Mouse (Mus musculus) neural tube, embryonic 10.5 days (tissue): ENCODE measurements around the gene Ncbp3.

Experiments
- DNase-seq: peaks from one replicate; pipeline ENCODE4 v3.0.0-alpha.2; 2017; ENCODE audit warnings: low spot score; ENCODE audit errors: extremely low spot score

Gene Ncbp3

DNA sequence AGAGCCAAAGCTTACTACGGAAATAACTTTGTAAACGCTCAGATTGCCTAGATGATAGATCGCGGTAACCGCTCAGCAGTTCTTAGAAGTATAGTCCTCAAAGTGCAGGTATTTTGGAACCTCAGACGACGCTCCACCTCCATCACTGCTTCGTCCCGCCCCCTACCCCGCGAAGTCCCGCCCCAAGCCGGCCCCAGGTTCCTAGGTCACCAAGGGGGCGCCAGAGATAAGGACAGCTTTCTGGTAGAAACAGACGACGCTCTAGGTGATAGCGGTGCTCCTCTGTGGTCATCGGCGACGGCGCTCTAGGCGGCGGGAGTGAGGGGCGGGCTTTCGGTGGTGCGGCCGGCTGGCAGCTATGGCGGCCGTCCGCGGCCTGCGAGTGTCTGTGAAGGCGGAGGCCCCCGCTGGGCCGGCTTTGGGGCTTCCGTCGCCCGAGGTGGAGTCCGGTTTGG, at the start of gene Ncbp3:
TSS of gene Ncbp3 (plus strand) at position 242 of the 455 bp plus-strand sequence.
- peak; percentile 96 for DNase-seq

DNA sequence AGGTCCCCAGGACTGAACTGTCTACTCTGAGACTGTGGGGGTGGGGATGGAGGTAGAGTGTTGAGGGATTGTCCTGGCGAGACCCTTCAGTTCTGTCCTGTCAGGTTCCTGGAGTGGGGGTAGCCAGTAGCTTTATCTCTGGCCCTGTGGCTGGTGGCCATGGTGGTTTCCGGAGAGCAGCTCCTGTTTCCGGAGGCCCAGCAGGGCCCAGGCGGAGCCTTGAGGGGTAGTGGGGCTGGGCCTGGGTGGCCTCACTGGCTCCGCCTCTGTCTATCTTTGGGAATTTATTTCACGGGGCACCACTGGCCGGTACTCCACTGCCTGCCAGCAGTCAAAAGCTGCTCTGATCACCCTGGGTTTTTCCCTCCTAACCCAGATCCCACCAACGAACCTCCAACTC, 48.8 kb upstream of the Ncbp3 start, which contains the start of gene P2rx1:
TSS of gene P2rx1 (plus strand) at position 333 of the 400 bp plus-strand sequence.
- no peak for DNase-seq

DNA sequence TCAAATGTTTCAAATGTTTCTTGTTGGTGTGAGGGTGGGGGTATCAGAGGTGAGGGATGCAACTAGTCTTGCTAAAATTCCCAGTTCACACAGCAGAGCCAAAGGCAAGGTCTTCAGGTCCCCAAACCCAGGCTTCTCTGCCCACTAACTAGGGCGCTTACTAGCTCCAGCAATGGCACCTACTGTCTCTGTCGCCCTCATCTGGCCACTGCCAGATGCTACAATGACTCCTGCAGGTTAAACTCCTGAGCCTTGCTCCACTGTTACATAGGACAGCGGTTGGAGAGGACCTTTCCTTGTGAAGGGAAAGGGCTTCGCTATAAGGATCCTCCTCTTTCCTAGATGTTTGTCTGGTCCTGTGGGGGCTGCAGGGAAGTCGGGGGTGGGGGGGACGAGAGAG, 46.6 kb upstream of the Ncbp3 start:
- peak; percentile 49 for DNase-seq

DNA sequence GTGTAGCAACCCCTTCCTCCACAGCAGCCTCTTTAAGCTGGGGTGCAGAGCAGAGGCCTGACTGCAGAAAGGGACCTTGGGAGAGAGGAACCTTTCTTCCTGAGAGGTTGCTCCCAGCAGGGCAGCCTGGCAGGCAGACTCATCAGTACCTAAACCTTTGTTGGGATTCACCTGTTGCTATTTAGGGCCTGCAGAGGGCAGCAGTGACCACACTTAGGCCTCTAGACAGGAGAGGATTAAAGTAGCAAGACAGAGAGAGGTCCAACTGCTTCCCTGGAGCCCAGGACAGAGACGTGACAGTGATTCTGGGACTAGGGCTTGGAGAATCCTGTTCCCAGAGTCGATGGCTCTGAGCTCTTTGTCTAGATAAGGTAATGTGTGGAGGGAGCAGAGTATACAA, 41.2 kb upstream of the Ncbp3 start:
- peak; percentile 39 for DNase-seq

DNA sequence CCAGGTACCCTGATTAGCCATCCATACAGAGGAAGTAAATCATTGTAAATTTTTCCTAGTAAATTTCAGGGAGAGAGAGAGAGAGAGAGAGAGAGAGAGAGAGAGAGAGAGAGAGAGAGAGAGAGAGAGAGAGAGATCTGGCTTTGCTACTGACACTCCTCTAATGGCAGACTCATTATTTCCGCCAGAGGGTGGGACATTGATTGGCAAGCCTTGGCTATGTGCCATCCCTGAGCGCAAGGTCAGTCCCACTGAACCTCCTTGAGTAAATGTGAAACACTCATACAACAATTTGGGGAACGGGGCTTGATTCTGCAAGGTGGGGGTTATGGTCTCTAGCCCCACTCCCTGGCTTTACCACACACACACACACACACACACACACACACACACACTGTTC, 40.5 kb upstream of the Ncbp3 start:
- DNase-seq, result no peak

DNA sequence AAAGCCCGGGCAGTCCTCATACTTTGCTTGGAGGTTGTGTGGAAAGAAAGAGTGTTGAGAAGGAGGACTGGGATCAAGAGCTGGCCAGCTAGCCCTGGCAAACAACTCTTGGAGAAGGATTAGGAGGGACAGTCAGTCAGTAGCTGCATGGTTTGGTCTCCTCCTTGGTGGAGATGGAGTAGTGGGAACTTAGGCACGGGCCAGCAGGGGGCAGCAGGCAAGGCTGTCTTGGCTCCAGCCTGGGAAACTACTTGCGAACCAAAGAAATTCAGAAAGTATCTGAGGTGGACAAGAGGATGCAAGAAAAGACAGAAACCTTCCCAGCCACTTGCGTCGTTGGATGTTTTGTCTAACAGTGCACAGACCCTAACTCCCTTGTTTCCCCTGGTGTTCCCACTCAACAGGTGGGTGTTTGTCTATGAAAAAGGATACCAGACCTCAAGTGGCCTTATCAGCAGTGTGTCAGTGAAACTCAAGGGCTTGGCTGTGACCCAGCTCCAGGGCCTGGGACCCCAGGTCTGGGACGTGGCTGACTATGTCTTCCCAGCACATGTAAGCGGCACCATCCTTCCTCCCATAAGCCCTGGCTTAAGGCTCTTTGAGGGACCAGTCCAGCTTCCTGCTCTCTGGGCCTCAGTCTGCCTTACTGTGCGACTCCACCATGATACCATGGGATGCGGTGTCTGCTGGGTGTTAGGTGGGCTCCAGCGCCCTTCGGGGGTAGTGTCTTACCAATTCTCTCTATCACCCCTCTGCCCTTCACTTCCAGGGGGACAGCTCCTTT, 39.7 kb upstream of the Ncbp3 start:
- peak; percentile 44 for DNase-seq

DNA sequence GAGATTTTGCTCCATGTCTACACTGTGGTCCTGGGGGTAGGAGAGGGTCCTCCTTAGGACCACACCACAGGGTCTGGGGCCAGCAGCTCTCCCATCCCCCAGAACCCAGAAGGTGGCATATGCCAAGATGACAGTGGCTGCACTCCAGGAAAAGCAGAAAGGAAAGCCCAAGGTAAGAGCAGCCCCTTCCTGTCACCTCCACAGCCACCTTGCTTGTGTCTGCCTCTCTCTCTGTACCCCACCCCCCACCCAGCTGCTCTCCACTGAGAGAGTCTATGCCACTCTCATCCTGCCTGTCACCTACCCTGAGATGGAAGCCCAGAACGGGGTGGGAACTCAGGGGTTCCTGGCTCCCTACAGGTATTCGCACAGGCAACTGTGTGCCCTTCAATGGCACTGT, 38.8 kb upstream of the Ncbp3 start:
- no peak for DNase-seq

DNA sequence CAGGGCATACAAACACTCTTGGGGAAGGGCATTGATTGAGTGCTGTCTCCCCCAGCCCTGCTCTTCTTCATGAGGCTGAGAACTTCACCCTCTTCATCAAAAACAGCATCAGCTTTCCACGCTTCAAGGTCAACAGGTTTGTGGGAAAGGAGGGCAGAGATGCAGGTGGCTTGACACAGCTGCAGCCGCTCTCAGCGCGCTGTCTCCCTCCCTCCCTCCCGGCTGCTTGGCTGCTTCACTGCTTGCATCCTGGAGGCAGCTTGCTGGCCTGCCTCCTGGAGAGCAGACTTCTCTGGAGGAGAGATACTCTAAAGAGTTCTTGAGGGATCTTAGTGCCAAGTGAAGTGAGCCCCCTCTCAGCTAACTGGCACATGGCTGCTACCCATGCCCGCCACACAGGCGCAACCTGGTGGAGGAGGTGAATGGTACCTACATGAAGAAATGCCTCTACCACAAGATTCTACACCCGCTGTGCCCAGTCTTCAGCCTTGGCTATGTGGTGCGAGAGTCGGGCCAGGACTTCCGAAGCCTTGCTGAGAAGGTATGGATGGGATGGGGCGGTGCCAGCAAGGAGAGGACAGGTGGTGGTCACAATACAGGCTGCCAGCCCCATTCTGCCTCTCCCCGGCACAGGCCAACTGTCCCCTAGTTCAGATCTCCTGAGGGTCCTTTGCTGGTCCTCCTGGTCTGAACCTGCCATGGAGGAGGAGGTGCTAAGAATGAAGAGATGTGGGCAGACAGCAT, 37.9 kb upstream of the Ncbp3 start:
- no peak for DNase-seq

DNA sequence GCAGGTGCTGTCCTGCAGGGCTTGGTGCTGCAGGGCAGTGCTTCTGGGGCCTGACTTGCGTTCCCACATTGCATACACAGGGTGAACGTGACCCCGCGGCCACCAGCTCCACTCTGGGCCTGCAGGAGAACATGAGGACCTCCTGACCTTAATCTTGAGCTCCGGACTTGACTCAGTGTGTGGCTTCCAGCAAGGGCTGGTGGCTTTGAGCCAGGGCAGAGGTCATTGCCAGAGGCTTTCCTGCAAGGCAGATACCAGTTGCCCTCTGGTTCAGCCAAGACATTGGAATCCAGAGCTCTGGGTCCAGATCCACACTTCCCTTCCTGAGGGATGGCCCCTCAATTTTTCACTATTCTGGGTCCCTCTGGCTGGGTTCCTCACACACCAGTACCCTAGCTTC, 33.6 kb upstream of the Ncbp3 start:
- DNase-seq, result no peak

DNA sequence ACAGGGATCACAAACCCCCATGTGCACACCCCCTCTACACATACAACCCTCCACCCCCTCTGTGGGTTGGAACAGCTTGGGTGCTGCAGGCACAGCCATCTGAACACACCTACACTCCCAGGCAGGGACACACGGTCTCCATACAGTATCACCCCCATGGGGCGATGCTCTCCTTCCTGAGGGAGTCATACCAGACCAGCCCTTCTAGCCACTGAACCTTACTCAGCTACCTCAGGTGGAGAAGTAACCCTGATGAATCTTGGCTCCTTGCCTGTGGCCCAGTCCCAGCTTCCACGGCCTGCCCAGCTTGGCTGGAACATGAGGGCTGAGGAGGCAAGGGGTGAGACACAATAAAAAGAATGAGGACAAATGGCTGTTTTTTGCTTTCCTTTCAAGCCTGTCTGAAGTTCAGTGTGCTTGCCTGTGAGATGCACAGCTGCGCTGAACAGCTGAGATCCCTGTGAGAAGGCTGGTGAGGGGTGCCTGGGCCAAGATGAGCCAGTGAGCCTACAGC, 32.7 kb upstream of the Ncbp3 start:
- DNase-seq, result no peak

DNA sequence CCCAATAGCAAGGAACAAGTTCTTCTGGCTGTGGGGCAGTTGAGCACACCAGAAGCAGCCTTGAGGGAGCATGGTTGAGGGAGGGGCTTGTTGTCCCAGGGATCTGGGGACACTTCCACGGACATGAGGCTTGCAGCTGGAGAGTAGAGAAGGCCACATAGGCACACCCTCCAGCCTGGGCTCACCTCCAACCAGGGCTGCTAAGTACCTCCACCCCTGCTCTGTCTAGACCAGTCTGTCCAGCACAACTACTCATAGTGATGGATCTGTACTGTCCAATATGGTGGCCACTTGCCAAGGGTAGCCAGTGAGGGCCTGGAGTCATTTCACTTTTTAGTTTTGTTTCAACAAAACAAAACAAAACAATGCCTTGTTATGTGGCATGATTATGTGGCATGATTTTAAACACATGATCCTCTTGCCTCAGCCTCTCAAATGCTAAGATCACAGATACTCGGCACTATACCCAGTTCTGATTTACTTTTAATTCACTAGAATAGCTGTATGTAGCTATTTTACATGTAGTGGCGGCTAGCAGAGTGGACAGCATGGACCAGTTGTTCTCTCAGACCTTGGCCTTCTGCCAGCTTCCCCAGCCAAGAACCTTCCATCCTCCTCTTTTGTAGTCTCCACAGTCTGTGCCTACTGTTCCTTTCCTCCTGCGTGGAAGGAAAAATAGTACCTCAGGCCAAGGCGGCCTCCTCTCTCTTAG, 32.0 kb upstream of the Ncbp3 start:
- no peak for DNase-seq

DNA sequence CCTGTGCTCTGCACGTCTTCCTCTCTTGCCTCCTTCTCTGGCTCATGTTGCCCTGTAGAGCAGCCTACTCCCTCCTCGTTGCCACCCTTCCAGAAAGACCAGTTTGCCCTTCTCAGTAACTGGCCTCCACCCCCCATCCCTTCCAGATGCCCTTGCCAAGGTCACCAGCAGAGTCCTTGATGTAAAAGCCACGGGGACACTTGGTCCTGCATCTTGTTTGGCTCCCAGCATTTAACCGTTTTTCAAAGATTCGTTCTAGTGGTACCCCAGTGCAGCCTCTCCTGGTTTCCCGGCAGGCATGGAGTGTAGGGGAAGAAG, 31.5 kb upstream of the Ncbp3 start:
- DNase-seq, result no peak

DNA sequence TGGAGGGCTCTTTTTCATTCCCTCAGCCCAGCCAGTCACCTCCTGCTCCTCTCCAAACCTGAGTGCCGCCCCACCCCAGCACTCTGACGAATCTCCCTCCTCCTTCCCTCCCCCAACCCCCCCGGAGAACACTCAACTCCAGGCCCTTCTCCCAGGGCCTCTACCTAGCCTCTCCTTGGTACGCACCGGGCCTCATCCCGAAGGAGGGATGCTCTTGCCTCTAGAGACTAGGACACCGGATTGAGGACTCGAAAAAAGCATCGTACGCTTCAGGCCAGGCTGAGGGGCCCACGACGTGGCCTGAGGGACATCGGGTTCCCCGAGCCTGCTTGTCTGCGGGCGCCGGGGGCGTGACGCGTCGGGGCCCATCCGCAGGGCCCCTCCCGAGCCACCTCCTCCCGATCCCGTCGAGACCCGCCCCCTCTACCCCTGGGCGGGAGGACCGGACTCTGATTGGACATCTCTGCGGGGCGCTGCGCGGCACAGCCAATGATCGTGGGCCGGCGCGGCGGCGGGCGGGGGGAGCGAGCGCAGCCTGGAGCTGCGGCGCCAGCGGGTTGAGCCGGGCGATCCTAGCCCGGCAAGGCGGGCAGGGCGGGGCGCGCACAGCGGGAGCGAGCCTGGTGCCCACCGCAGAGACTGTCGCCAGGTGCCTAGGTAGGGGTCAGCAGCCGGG, 29.0 kb upstream of the Ncbp3 start, which contains the start of gene Camkk1:
TSS of gene Camkk1 (plus strand) at position 538 of the 676 bp plus-strand sequence.
- peak; percentile 90 for DNase-seq

DNA sequence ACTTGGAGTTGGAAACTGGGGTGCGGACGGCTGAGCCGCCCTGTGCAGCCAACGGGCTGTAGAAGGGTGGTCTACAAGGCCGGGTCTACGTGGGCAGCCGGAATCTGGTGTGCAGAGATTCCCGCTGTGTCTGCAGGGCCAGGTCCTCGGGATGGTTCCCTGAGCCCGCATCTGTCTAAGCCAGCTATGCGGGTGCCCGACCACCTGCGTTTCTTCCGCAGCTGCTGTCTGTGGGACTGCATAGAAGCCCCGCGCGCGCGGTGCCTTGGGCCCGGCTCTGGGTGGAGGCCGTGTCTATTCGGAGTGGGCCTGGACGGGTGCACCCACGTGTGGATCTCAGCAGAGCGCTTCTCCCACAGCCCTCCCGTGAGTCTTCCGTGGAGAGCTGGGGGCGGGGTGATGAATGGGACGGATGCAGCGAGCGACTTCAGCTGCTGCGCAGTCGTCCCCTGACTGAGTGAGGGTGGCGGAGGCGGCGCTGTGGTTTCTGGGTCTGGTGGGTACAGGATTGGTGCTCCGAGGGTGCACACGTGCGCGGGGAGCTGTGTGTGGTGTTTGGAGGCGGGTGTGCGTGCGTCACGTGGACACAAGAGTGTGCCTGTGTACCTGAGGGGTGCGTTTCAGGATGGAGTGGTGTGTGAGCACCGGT, 28.3 kb upstream of the Ncbp3 start:
- no peak for DNase-seq

DNA sequence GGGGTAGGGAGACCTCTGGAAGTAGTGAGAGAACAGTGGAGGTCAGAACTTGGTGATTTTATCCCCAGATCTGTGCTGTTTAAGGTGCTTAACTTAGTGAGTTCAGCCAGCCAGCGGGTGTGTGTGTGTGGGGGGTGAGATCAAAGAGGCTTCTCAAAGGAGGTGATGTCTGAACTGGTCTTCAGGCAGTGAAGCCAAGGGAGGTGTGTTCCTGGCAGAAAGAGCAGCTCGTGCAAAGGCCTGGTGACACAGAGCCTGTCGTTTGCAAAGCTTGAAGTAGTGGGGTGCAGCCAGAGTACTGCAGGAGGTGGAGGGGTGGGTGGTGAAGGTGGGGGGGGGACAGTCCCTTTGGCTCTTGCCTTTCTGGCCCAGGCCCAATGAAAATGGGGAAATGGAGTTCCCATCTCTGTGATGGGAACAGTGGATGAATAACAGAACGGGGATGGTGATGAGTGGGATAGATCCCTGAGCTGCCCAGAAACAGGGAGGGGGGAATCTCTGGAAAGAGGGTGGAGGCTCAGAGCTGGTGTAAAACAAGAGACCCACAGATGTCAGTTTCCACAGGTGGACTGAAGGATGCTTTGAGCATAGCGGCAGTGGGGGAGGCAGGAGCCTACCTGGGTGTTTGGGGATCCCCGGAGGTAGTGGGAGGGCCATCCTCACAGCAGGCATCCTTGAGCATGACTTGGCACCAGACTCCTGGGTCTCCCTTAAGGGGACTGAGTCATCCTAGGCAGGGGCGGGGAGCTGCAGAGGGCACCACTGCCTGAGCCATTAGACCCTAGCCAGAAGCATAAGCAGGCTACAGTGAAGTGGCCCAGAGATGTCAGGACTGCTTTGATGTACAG, 26.4 kb upstream of the Ncbp3 start:
- no peak for DNase-seq

DNA sequence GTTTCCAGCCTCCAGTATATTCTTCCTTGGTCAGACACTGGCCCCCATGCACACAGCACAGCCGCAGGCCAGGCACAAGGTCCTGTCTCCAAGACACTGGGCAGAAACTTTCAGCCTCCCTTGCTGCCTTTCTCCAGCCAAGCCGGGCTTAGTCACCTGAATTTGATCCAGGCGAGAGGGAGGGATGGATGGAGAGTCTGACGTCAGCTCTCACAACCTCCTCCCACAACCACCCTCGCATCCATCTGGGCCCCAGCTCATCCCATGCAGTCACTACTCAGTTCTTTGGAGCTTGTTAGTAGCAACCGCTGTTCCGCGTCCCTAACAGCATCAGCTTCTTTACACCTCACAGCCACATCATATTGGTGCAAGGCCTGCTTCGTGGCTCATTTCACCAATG, 24.5 kb upstream of the Ncbp3 start:
- DNase-seq, result no peak

DNA sequence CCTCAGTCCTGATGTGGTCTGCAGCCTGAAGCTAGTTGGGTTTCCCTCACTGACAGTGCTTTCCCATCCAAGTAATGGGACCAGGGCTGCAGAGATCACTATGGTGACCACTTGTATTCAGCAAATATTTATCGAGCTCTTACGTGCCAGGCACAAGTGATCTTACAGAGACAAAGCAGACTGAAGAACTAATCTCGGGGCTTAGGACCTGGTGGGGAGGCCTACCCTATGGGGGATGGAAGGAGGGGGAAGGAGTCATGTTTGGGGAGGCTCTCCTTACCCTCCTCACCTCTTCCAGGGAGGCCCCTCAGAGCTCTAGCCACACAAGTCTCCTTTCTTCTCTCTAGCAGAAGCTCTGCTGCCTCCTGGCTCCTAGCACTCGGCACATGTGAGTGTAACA, 23.8 kb upstream of the Ncbp3 start:
- no peak for DNase-seq

DNA sequence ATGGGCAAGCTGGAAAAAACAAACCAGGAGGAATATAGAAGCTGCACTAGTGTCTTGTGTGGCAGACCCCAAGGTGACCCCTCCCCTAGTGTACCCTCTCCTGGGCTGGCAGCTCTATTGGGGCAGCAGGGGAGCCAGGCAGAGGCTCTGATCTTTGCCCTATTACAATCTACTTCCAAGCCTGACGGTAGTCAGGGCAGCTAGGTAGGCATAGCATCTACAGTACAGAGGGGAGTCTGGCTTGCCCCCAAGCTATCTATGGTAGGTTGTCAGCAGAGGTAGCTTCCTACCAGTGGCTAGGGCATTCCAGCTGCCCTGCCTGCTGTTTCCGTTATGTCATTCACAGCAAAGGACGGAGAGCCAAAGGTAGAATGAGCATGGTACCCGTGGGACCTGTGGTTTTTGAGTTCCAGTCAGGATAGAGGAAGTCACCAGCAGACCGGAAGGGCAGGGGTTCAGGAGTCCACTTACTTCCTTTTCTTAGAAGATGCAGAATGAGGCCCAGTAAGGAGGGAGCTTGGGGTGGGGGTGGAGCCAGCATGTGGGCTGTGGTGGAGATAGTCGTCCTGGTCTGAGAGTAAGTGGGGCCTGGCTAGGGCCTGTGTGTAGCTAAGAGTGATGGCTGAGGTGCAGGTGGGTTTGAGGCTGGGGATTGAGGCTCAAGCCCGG, 23.2 kb upstream of the Ncbp3 start:
- DNase-seq, result no peak

DNA sequence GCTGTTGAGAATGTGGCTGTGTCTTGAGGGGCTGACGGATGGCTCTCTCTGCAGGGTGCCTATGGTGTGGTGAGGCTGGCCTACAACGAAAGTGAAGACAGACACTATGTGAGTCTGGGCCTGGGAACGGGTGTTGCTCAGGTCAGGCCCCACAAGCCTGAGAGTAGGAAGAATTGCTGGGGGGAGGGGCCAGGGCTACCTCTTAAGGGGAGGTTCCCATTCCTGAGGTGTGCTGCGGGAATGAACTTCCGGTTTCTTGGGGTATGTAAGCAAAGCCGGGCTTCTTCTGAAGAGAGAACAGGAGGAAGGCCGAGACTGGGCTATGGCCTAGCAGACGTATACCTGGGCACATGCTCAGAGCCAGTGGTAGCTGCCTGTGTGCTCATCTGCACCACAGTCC, 20.6 kb upstream of the Ncbp3 start:
- DNase-seq, result no peak
